Mouse (Mus musculus) CD4-positive naive resting alpha-beta T cell, adult 76 days (primary cell): ENCODE measurements around the gene Usp22. TPM values are rescaled to one million over a fixed set of nuclear protein-coding genes. Genes with fewer than 3 reads are reported as not detected.

Experiments used
- total RNA-seq: library from RNA; stranded (reverse); gene quantifications from one replicate; pipeline ENCODE4 v1.2.4, GENCODE M21; 2023

The Usp22 gene
- 98.3 TPM for total RNA-seq

DNA sequence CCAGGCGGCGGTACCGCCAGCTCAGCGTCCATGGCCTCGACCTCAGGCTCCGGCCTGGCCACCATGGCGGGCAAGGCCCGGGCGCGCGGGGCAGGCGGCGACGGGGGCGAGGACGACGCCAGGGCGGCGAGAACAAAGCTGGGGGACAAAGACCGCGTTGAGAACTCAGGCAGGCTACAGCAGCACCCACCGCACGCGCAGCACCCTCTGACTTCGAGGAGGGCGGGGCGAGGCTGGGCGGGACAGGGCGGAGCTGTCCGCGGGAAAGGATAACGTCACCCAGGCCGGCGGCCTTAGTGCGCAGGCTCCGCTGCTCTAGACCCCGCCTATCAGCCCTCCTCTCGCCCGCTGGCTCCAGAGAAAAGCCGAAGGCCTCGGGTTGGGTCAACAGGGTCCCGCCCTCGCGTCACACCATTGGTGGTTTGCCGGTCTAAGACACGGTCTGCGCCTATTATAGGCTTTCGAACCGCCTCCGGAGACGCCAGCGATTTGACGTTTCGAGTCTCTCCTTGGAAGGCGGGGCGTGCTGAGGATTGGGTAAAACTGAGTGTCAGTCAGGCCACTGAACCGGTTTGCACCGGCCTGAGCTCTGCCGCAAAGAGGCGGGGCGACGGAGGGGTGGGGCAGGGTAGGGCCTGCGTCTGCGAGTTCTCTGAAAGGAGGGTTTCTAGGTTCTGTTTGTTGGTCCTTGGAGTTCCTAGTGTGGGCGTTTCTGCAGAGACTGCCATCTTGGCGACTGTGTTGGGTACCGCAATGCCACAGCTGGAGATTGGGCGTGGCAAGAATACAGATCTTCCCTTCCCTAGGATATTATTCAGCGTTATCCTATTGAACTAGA, at the start of gene Usp22:
TSS of gene Usp22 (minus strand) at position 235 of the 838 bp plus-strand sequence.

DNA sequence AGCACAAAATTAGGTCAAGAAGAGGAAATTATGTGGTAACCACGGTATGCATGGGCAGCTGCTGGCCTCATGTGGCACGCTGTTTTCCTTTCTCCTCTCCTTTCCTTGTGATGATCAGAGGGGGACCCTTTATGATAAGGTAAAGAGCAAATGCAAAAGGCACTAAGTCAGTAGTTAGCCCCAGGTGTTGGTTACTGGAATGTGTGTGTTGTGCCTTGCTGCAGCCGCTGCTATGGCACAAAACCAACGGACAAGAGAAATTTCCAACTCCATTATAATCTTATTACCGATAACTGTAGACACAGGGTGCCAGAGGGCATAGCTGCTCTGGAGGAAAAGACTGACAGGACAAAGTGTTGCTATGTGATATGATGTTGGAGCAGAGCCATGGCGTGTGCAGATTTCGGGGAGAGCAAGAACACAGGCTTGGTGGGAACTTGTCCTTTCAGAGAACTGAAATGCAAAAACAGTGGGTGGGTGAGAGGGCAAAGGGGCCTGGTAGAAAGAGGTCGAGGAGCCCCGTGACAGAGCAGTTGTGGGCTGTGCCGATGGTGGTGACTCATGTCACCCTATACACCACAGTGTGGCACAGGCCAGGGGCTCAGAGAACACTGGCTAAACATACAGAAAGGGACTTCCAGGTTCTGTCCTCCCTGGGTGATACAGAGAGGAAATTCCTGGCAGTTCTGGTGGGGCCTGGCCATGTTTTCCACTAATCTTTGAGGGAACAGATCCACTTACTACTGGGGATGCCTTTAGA, 32.8 kb upstream of the Usp22 start, which contains the start of gene Aldh3a1:
TSS of gene Aldh3a1 (plus strand) at position 51 of the 760 bp plus-strand sequence.

DNA sequence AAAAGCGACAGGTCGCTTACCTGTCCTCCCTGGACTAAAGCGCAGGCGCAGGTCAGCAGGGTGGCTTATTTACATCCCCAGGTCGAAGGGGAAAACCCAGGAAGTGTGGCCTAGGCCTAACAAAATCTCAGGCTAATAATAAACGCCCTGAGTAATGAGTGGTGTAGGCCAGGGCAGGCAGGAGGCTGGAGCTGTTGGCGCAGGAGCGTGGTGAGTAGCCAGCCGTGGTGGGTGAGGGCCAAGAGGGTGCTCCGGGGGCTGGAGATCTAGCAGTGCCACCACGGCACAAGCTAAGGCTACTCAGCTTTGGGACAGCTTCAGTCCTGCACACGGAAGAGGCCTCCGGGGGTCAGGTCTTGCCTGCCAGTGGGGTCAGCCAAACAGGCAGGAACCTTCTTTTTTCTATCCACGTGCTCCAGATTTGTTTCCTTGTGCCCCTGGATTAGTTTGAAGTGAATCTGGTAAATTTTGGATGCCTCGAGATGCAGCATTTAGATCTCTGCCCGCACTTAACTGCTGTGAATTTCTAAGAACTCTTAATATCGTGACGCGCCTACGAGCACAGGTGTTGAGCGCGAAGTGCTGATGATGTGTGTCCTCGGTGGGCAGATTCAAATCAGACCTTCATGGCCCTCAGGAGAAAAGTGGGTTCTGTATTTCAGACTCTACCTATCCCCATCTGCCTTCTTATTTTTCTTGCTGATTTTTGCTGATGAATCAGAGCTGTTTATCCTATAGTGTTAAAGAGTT, 48.1 kb downstream of the Usp22 start, which contains the start of gene Tnfrsf13b:
TSS of gene Tnfrsf13b (plus strand) at position 150 of the 750 bp plus-strand sequence.

Other genes starting within 250 kb of the Usp22 start
- 28.3 TPM for gene Map2k3, start 243.0 kb downstream of the Usp22 start, total RNA-seq
- not detected for gene Kcnj12, start 152.5 kb downstream of the Usp22 start, total RNA-seq
- 23.4 TPM for gene Tnfrsf13b, start 48.3 kb downstream of the Usp22 start, total RNA-seq
- not detected for gene Aldh3a1, start 32.5 kb upstream of the Usp22 start, total RNA-seq
- gene Aldh3a2, start 92.4 kb upstream of the Usp22 start, total RNA-seq, result 52.3 TPM
- not detected for gene Slc47a2, start 167.8 kb upstream of the Usp22 start, total RNA-seq
- not detected for gene Slc47a1, start 203.3 kb upstream of the Usp22 start, total RNA-seq